Mouse (Mus musculus) layer of hippocampus, postnatal 25 days (tissue): ENCODE data around the gene Asb8. TPM values are rescaled to one million over a fixed set of nuclear protein-coding genes. Genes with fewer than 3 reads are reported as not detected.

ENCODE experiments used
- DNase-seq, 2 experiments: peaks; one replicate each; pipeline ENCODE4 v3.0.0; 2022; ENCODE audit warnings: mixed read lengths in 2 of 2, low spot score in 1 of 2; ENCODE audit errors: extremely low spot score in 1 of 2
- total RNA-seq, 2 experiments: library from RNA; stranded (reverse); gene quantifications; 2 replicates each; pipeline ENCODE4 v1.2.3; 2021

The Asb8 gene
- total RNA-seq, 2 experiments from 2014 or later = 48.7 to 53.0 TPM

DNA sequence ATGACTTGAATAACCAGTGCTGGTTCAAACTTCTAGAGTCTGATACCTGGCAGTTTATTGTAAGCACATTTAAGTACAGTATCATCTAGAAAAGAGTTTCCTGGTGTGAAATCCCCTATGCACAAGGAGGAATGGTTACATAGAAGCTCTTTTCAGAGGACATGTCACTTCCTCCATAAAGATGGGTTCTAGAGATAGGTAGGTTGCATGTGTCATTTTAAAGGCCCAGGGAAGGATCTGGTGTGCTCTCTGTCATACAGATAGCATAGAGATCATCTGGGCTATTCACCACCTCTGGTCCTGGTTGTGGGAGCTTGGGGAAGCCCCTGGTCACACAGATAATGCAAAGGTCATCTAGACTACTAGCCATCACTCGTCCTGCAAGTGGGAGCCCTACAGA is 8.2 kb downstream of the Asb8 start:
- no peak for DNase-seq

GRCm38 (mm10) chr15:98155944-98156343 is 9.5 kb downstream of the Asb8 start:
- DNase-seq = no peak

- DNase-seq = no peak
These were observed 10.2 kb downstream of the Asb8 start for GRCm38 (mm10) chr15:98155272-98155671.

GRCm38 (mm10) chr15:98154631-98155030 is 10.8 kb downstream of the Asb8 start:
- no peak for DNase-seq

DNA sequence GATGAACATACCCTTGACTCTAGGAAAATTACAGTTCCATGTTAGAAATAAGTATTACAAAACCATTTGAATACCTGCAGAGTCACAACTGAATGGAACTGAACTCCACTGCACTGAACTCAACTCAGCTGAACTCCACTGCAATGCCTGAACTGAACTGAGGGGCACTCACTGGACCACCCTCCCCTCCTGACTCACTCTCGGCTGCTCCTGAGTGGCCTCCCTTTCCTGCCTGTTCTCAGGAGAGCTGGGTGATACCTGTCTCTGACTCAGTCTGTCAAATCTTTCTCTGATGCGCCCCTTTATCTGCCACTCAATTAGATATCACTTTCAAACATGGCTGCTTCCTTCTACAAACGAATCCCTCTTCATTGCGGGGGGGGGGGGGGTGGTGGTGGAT is 11.3 kb downstream of the Asb8 start:
- no peak for DNase-seq

GRCm38 (mm10) chr15:98153625-98154024 is 11.8 kb downstream of the Asb8 start:
- DNase-seq = no peak

- DNase-seq = no peak
These were observed 12.5 kb downstream of the Asb8 start for GRCm38 (mm10) chr15:98152916-98153315.

- no peak for DNase-seq
These were observed 16.2 kb downstream of the Asb8 start for GRCm38 (mm10) chr15:98149166-98149602.

GRCm38 (mm10) chr15:98148356-98148755 is 17.1 kb downstream of the Asb8 start:
- no peak for DNase-seq

GRCm38 (mm10) chr15:98145559-98146181 is 19.8 kb downstream of the Asb8 start:
- peak; percentile 88 to 92 for DNase-seq

DNA sequence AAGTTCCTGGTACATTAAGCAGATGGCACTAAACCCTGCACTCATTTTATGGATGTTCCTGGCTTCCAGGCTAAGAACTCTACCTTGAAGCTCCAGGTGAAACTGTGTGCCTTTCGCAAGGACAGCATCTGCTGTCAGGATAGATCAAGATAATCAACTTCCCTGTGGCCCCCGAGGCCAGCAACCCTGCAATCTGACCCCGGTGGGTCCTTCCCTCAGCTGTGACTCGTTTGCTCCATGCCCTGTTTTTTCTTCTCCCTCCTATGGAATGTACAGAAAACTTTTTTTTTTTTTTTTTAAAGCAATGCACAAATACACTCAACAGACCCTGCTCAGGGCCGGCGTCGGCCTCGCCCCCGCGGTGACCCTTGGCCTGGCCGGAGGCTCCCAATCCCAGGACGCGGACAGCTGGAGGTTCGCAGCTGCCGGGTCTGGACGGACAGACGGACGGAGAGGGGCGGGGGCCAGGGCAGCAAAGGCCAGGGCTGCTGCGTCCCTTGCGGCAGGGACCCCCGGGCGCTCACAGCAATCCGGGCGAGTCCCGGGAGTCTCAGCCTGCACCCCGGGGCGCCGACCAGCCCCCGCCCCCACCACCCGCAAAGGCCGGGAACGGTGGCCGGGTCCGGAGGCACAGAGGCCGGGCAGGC is 20.4 kb downstream of the Asb8 start:
- DNase-seq = no peak

GRCm38 (mm10) chr15:98142515-98142914 is 22.9 kb downstream of the Asb8 start:
- no peak for DNase-seq

DNA sequence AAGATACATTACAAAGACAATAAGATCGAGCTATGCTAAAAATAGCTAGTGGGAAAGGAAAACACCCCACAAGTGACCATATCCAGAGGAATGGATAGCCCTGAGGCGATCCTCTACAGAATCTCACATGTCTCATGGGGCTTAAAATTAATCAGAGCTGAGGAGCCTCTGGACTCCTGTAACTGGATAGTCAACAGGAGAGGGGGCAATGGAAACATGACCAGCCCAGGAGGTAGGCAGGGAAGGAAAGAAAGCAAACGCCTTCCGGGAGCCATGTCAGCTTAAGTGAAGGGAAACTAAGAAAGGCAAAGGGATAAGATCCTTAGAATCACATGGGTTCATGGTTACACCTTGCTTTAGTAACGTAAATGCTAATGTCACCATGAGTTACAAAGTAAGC is 24.6 kb downstream of the Asb8 start:
- no peak for DNase-seq

GRCm38 (mm10) chr15:98139763-98140162 is 25.7 kb downstream of the Asb8 start:
- no peak for DNase-seq

DNA sequence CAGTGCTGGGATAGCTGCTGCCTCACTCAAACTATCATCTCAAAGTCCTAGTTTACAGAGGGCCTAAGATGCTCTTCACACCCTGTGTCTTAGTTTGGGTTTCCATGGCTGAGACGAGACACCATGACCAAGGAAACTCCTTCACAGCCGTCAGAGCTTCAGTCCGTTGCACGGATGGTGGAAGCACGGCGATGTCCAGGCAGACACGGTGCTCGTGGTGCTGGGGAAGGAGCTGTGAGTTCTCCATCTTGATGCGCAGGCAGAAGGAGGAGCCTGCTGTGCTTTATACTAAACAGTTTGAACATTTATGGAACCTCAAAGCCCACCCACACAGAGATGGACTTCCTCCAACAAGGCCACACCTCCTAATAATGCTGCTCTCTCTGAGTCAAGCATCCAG is 28.6 kb downstream of the Asb8 start:
- DNase-seq = no peak

- no peak for DNase-seq
These were observed 29.8 kb downstream of the Asb8 start for GRCm38 (mm10) chr15:98135671-98136070.

DNA sequence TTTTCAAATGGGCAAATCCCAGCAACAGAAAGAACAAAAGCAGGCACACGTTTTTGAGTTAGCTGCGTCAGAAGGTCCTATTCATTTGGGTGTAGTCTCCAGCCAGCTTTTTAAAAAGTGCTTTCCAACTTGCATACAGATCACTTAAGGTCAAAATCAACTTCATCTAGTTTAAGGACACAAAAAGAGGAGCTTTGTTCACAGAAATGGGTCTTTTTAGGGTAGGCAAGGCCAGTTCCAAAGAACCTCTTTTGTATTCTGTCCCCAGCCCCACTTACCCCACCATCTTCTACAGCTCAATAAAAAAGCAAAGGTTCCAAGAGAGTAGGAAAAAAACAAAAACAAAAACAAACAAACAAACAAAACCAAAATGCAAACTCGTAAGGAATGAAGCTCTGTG is 30.8 kb downstream of the Asb8 start:
- DNase-seq = no peak

- no peak for DNase-seq
These were observed 31.4 kb downstream of the Asb8 start for GRCm38 (mm10) chr15:98134034-98134433.

GRCm38 (mm10) chr15:98133471-98133870 is 32.0 kb downstream of the Asb8 start:
- DNase-seq = no peak

DNA sequence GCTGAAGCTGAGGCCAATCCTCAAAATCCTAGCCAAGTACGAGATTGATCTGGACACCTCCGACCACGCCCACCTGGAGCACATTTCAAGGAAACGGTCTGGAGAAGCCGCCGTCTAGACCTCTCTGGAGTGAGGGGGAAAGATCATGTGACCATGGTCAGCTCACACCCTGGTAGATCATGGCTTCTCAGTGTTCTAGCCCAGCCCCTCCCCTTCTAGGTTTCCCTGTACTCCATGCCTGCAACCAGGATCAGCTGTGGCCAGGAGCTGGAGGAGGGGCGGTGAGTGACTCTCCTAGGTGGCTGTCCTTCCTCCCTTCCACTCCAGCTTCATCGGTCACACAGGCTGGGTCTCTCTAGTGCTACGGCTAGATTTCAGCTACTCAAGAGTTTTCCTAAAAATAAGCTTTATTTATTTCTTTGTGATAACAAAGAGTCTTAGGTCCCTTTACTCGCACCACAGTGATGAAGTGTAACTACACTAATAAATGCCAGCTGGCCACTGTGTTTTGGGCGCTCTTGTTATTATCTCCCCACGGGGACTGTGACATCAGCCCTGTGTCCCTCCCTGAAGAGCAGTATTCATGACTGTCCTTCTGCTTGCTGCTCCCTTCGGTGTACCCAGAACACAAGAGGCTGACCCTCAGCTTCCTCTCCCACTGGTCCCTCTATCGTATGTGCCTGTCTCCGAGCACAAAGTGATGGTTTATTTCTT is 33.3 kb downstream of the Asb8 start:
- DNase-seq = no peak

- no peak for DNase-seq
These were observed 34.0 kb downstream of the Asb8 start for GRCm38 (mm10) chr15:98131451-98131850.

- DNase-seq = no peak
These were observed 34.4 kb downstream of the Asb8 start for GRCm38 (mm10) chr15:98131001-98131400.
